Mouse (Mus musculus) adrenal gland, postnatal 10 days (tissue): Measurements from ENCODE around the gene Cct2. TPM values are rescaled to one million over a fixed set of nuclear protein-coding genes. Genes with fewer than 3 reads are reported as not detected.
A peak's percentile ranks its signal among the peaks of the same experiment; 100 is the strongest.

Experiments used
- DNase-seq: peaks from one replicate; pipeline ENCODE4 v3.0.0; 2021; ENCODE audit warnings: mixed read lengths
- long read RNA-seq, 2 experiments: library from polyadenylated mRNA; stranded (forward); transcript quantifications; one replicate each; pipeline ENCODE4 v2.0.0; 2021
- total RNA-seq, 2 experiments: library from RNA; stranded (reverse); gene quantifications; 2 replicates each; pipeline ENCODE4 v1.2.3; 2021

The Cct2 gene
- total RNA-seq = 100 to 1,000 TPM; 211 to 224 TPM
- long read RNA-seq, experiment 1, transcript Cct2-201 (16 exons, 1,959 nt) = major isoform, 261 of 313 reads
- long read RNA-seq, experiment 1, partial matches to known transcripts = 16 of 313 reads
- long read RNA-seq, experiment 1, other reads (novel, unspliced or antisense) = 36 of 313 reads
- long read RNA-seq, experiment 2, transcript Cct2-201 (16 exons, 1,959 nt) = major isoform, 105 of 126 reads
- long read RNA-seq, experiment 2, partial matches to known transcripts = 12 of 126 reads
- long read RNA-seq, experiment 2, other reads (novel, unspliced or antisense) = 9 of 126 reads

- peak; percentile 95 for DNase-seq
Measured at GRCm38 (mm10) chr10:117063254-117064021, at the start of gene Cct2. Cct2 (minus strand) TSS chr10:117063814.

- DNase-seq = no peak
Measured at GRCm38 (mm10) chr10:117112545-117112944, 48.9 kb upstream of the Cct2 start.

GRCm38 (mm10) chr10:117111455-117111854, 47.8 kb upstream of the Cct2 start:
- DNase-seq = peak; percentile 35

- DNase-seq = no peak
Measured at GRCm38 (mm10) chr10:117110271-117110670, 46.7 kb upstream of the Cct2 start.

GRCm38 (mm10) chr10:117106686-117107085, 43.1 kb upstream of the Cct2 start:
- DNase-seq = no peak

- DNase-seq = no peak
Measured at GRCm38 (mm10) chr10:117106244-117106643, 42.6 kb upstream of the Cct2 start.

- DNase-seq = no peak
Measured at GRCm38 (mm10) chr10:117105015-117105414, 41.4 kb upstream of the Cct2 start.

GRCm38 (mm10) chr10:117103854-117104598, 40.4 kb upstream of the Cct2 start:
- DNase-seq = no peak

- DNase-seq = no peak
Measured at GRCm38 (mm10) chr10:117100175-117100574, 36.6 kb upstream of the Cct2 start.

- DNase-seq = no peak
Measured at GRCm38 (mm10) chr10:117097116-117097698, 33.6 kb upstream of the Cct2 start.

GRCm38 (mm10) chr10:117096096-117096495, 32.5 kb upstream of the Cct2 start:
- DNase-seq = no peak

GRCm38 (mm10) chr10:117094504-117095329, 31.1 kb upstream of the Cct2 start:
- no peak for DNase-seq

- DNase-seq = no peak
Measured at GRCm38 (mm10) chr10:117089628-117090027, 26.0 kb upstream of the Cct2 start.

GRCm38 (mm10) chr10:117081914-117082359, 18.3 kb upstream of the Cct2 start:
- no peak for DNase-seq

GRCm38 (mm10) chr10:117081326-117081725, 17.7 kb upstream of the Cct2 start:
- no peak for DNase-seq

GRCm38 (mm10) chr10:117078284-117078683, 14.7 kb upstream of the Cct2 start:
- DNase-seq = peak; percentile 74

- DNase-seq = no peak
Measured at GRCm38 (mm10) chr10:117073176-117073575, 9.6 kb upstream of the Cct2 start.

GRCm38 (mm10) chr10:117072191-117072888, 8.7 kb upstream of the Cct2 start:
- DNase-seq = no peak

- DNase-seq = no peak
Measured at GRCm38 (mm10) chr10:117069109-117069508, 5.5 kb upstream of the Cct2 start.

GRCm38 (mm10) chr10:117064076-117064475, 462 bp upstream of the Cct2 start:
- no peak for DNase-seq

GRCm38 (mm10) chr10:117062894-117063253, 740 bp downstream of the Cct2 start:
- DNase-seq = no peak
